Mouse (Mus musculus) limb, embryonic 10.5 days (tissue): ENCODE results near the gene Stxbp1. TPM values are rescaled to one million over a fixed set of nuclear protein-coding genes. Genes with fewer than 3 reads are reported as not detected.

ENCODE experiments used
- DNase-seq: peaks from one replicate; pipeline ENCODE4 v3.0.0-alpha.2; 2017; ENCODE audit warnings: low spot score
- H3K27ac ChIP-seq: fragments of 300-500 bp; sonication (generic); 2 replicates; pipeline ENCODE4 v1.5.1; 2016; ENCODE audit warnings: mild to moderate bottlenecking
- H3K27me3 ChIP-seq: fragments of 300-500 bp; sonication (generic); 2 replicates; pipeline ENCODE4 v1.6.1; 2016; ENCODE audit warnings: low read depth, mild to moderate bottlenecking; ENCODE audit not compliant: poor library complexity, severe bottlenecking
- H3K36me3 ChIP-seq: fragments of 300-500 bp; sonication (generic); 2 replicates; pipeline ENCODE4 v1.6.1; 2016; ENCODE audit warnings: mild to moderate bottlenecking, moderate library complexity
- H3K4me1 ChIP-seq: fragments of 300-500 bp; sonication (generic); 2 replicates; pipeline ENCODE4 v1.6.1; 2016
- H3K4me3 ChIP-seq: fragments of 300-500 bp; sonication (generic); 2 replicates; pipeline ENCODE4 v1.5.1; 2016; ENCODE audit warnings: mild to moderate bottlenecking, moderate library complexity
- H3K9me3 ChIP-seq: fragments of 300-500 bp; sonication (generic); replicated peaks from 2 replicates; pipeline ENCODE4 v1.6.1; 2016; ENCODE audit warnings: mild to moderate bottlenecking
- WGBS: fragments of 180-500 bp; shearing (Covaris S2); methylation state at CpG from one replicate; pipeline ENCODE4 v1.1.7; 2016; 5-methylcytosine and 5-hydroxymethylcytosine counted together
- polyA plus RNA-seq: library from polyadenylated mRNA; unstranded; fragments of >200 nt; fragmentation: Nextera tagmentation; extraction: Ambion mirVana; gene quantifications from 2 replicates; pipeline ENCODE4 v1.2.1, GENCODE M21; 2016

The Stxbp1 gene
- 10.9 and 12.9 TPM in 2 replicates for polyA plus RNA-seq

GRCm38 (mm10) chr2:32846805-32847467 is at the start of gene Stxbp1:
TSS of gene Stxbp1 (minus strand) at chr2:32847245.
- Histone ChIP-seq H3K4me1 (peaks cover 17% of the 10 kb centered on the region), H3K4me3 (peak within 1 kb of the TSS; percentile 88), H3K36me3 (no peaks in the 10 kb centered on the region), H3K27ac (peak within 1 kb of the TSS; percentile 85), H3K9me3 (no peaks in the 10 kb centered on the region), H3K27me3 (peaks cover 21% of the 10 kb centered on the region)
- DNase-seq: peak; percentile 92
- WGBS: under 1% methylated on average over 78 of the region's 78 CpGs

- DNase-seq: no peak
- no peak overlapping the region for H3K4me3 ChIP-seq
- peaks cover 25% of the 10 kb centered on the region for H3K36me3 ChIP-seq
- peaks cover 44% of the 10 kb centered on the region for H3K4me1 ChIP-seq
- 61% methylated on average over 10 of the region's 10 CpGs for WGBS
- H3K27ac ChIP-seq: peak overlapping the region; percentile 61; the same call in 1 of the 2 replicates
- no peaks in the 10 kb centered on the region for H3K9me3 ChIP-seq
- no peaks in the 10 kb centered on the region for H3K27me3 ChIP-seq
Measured at GRCm38 (mm10) chr2:32896507-32897147, 49.6 kb upstream of the Stxbp1 start.

GRCm38 (mm10) chr2:32895606-32896106 is 48.6 kb upstream of the Stxbp1 start:
- peaks cover 32% of the 10 kb centered on the region for H3K36me3 ChIP-seq
- DNase-seq: no peak
- no peak overlapping the region for H3K4me3 ChIP-seq
- peaks cover 51% of the 10 kb centered on the region for H3K4me1 ChIP-seq
- no peaks in the 10 kb centered on the region for H3K9me3 ChIP-seq
- H3K27me3 ChIP-seq: no peaks in the 10 kb centered on the region
- H3K27ac ChIP-seq: peak overlapping the region; percentile 61
- 58% methylated on average over 8 of the region's 8 CpGs for WGBS

- H3K27me3 ChIP-seq: no peaks in the 10 kb centered on the region
- no peaks in the 10 kb centered on the region for H3K9me3 ChIP-seq
- H3K27ac ChIP-seq: no peak overlapping the region; the same call in 1 of the 2 replicates
- H3K36me3 ChIP-seq: peaks cover 36% of the 10 kb centered on the region
- no peak overlapping the region for H3K4me3 ChIP-seq
- 85% methylated on average over 2 of the region's 2 CpGs for WGBS
- no peak for DNase-seq
- peaks cover 62% of the 10 kb centered on the region for H3K4me1 ChIP-seq
Measured at GRCm38 (mm10) chr2:32894097-32894496, 47.1 kb upstream of the Stxbp1 start.

GRCm38 (mm10) chr2:32892490-32892889 is 45.4 kb upstream of the Stxbp1 start:
- Histone ChIP-seq H3K36me3 (peaks cover 36% of the 10 kb centered on the region), H3K27ac (no peak overlapping the region), H3K27me3 (no peaks in the 10 kb centered on the region), H3K4me1 (peaks cover 66% of the 10 kb centered on the region), H3K9me3 (no peaks in the 10 kb centered on the region), H3K4me3 (no peak overlapping the region)
- no peak for DNase-seq
- WGBS: 91% methylated on average over 14 of the region's 14 CpGs

- WGBS: 68% methylated on average over 9 of the region's 9 CpGs
- no peak overlapping the region for H3K4me3 ChIP-seq
- H3K27ac ChIP-seq: peak overlapping the region; percentile 62
- peaks cover 63% of the 10 kb centered on the region for H3K4me1 ChIP-seq
- no peaks in the 10 kb centered on the region for H3K9me3 ChIP-seq
- DNase-seq: no peak
- H3K27me3 ChIP-seq: no peaks in the 10 kb centered on the region
- peaks cover 36% of the 10 kb centered on the region for H3K36me3 ChIP-seq
Measured at GRCm38 (mm10) chr2:32891278-32891677, 44.2 kb upstream of the Stxbp1 start.

GRCm38 (mm10) chr2:32890280-32890679 is 43.2 kb upstream of the Stxbp1 start:
- Histone ChIP-seq H3K36me3 (peaks cover 36% of the 10 kb centered on the region), H3K4me1 (peaks cover 59% of the 10 kb centered on the region), H3K9me3 (no peaks in the 10 kb centered on the region), H3K27me3 (no peaks in the 10 kb centered on the region), H3K27ac (peak overlapping the region; percentile 95; the same call in 1 of the 2 replicates), H3K4me3 (no peak overlapping the region)
- 85% methylated on average over 3 of the region's 3 CpGs for WGBS
- DNase-seq: no peak

- Histone ChIP-seq H3K4me3 (peak overlapping the region; percentile 31), H3K27ac (peak overlapping the region; percentile 95), H3K27me3 (no peaks in the 10 kb centered on the region), H3K36me3 (peaks cover 29% of the 10 kb centered on the region), H3K9me3 (no peaks in the 10 kb centered on the region), H3K4me1 (peaks cover 69% of the 10 kb centered on the region)
- WGBS: 30% methylated on average over 3 of the region's 3 CpGs
- peak; percentile 63 for DNase-seq
Measured at GRCm38 (mm10) chr2:32888551-32888950, 41.5 kb upstream of the Stxbp1 start.

- peaks cover 74% of the 10 kb centered on the region for H3K4me1 ChIP-seq
- 14% methylated on average over 9 of the region's 9 CpGs for WGBS
- no peaks in the 10 kb centered on the region for H3K9me3 ChIP-seq
- DNase-seq: peak; percentile 52
- peak overlapping the region; percentile 31 for H3K4me3 ChIP-seq
- peaks cover 29% of the 10 kb centered on the region for H3K36me3 ChIP-seq
- H3K27ac ChIP-seq: peak overlapping the region; percentile 95
- no peaks in the 10 kb centered on the region for H3K27me3 ChIP-seq
Measured at GRCm38 (mm10) chr2:32888029-32888428, 41.0 kb upstream of the Stxbp1 start.

GRCm38 (mm10) chr2:32884745-32885144 is 37.7 kb upstream of the Stxbp1 start:
- Histone ChIP-seq H3K27me3 (no peaks in the 10 kb centered on the region), H3K27ac (peak overlapping the region; percentile 80), H3K36me3 (peaks cover 16% of the 10 kb centered on the region), H3K4me1 (peaks cover 92% of the 10 kb centered on the region), H3K9me3 (no peaks in the 10 kb centered on the region), H3K4me3 (peak overlapping the region; percentile 21; the same call in 1 of the 2 replicates)
- DNase-seq: peak; percentile 55
- 19% methylated on average over 7 of the region's 7 CpGs for WGBS

- Histone ChIP-seq H3K27me3 (no peaks in the 10 kb centered on the region), H3K27ac (peak overlapping the region; percentile 80), H3K36me3 (peaks cover 16% of the 10 kb centered on the region), H3K9me3 (no peaks in the 10 kb centered on the region), H3K4me1 (peaks cover 92% of the 10 kb centered on the region), H3K4me3 (no peak overlapping the region)
- no peak for DNase-seq
- 62% methylated on average over 13 of the region's 21 CpGs for WGBS
Measured at GRCm38 (mm10) chr2:32882283-32883043, 35.4 kb upstream of the Stxbp1 start.

GRCm38 (mm10) chr2:32881723-32882122 is 34.7 kb upstream of the Stxbp1 start:
- H3K36me3 ChIP-seq: peaks cover 16% of the 10 kb centered on the region
- H3K4me1 ChIP-seq: peaks cover 94% of the 10 kb centered on the region
- H3K27me3 ChIP-seq: no peaks in the 10 kb centered on the region
- 53% methylated on average over 3 of the region's 3 CpGs for WGBS
- H3K4me3 ChIP-seq: no peak overlapping the region
- H3K27ac ChIP-seq: peak overlapping the region; percentile 80
- no peaks in the 10 kb centered on the region for H3K9me3 ChIP-seq
- DNase-seq: no peak
